Mouse (Mus musculus) bone marrow, adult 2 months (tissue): Measurements from ENCODE around the gene Cox6b1.

Source experiments
- CTCF ChIP-seq: fragments of 200-500 bp; IDR thresholded peaks from 2 replicates; pipeline ENCODE4 v1.5.1; 2011; ENCODE audit warnings: low read length, control low read depth; ENCODE audit not compliant: control insufficient read depth, insufficient read depth
- POLR2A ChIP-seq: fragments of 200-500 bp; IDR thresholded peaks from 2 replicates; pipeline ENCODE4 v1.6.1; 2011; ENCODE audit warnings: low read depth, mild to moderate bottlenecking, control low read depth, low read length, borderline replicate concordance; ENCODE audit not compliant: control insufficient read depth

DNA sequence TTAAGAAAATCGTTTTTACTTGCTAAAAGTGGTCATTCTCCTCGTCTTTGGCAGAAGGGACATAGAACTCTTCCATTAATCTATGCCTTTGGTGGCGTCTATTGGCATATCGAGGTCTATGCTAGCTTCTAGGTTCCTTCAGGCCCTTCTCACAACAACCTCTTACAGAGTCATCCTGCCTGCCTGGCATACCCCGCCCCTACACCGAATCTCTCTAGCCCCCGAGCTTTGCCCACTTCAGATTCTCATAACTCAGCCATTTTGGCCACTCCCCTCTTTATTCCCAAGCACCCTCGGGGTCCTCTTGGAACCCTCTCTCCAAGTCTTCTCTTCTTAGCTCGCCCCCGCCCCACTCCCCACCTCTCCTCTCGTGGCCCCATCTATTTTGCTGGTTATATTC, 39.4 kb upstream of the Cox6b1 start:
- TF ChIP-seq POLR2A (no peak), CTCF (no peak)
